Mouse (Mus musculus) limb, embryonic 10.5 days (tissue): ENCODE data around the gene D130040H23Rik. TPM values are rescaled to one million over a fixed set of nuclear protein-coding genes. Genes with fewer than 3 reads are reported as not detected.
"Not testable (repeated sequence)": the region's sequence is repeated elsewhere in the genome, so short reads cannot be mapped to it uniquely, and the experiment has no call there.

Experiments
- DNase-seq: peaks from one replicate; pipeline ENCODE4 v3.0.0-alpha.2; 2017; ENCODE audit warnings: low spot score
- H3K27ac ChIP-seq: fragments of 300-500 bp; sonication (generic); 2 replicates; pipeline ENCODE4 v1.5.1; 2016; ENCODE audit warnings: mild to moderate bottlenecking
- H3K27me3 ChIP-seq: fragments of 300-500 bp; sonication (generic); 2 replicates; pipeline ENCODE4 v1.6.1; 2016; ENCODE audit warnings: low read depth, mild to moderate bottlenecking; ENCODE audit not compliant: poor library complexity, severe bottlenecking
- H3K36me3 ChIP-seq: fragments of 300-500 bp; sonication (generic); 2 replicates; pipeline ENCODE4 v1.6.1; 2016; ENCODE audit warnings: mild to moderate bottlenecking, moderate library complexity
- H3K4me1 ChIP-seq: fragments of 300-500 bp; sonication (generic); 2 replicates; pipeline ENCODE4 v1.6.1; 2016
- H3K4me3 ChIP-seq: fragments of 300-500 bp; sonication (generic); 2 replicates; pipeline ENCODE4 v1.5.1; 2016; ENCODE audit warnings: mild to moderate bottlenecking, moderate library complexity
- H3K9me3 ChIP-seq: fragments of 300-500 bp; sonication (generic); replicated peaks from 2 replicates; pipeline ENCODE4 v1.6.1; 2016; ENCODE audit warnings: mild to moderate bottlenecking
- WGBS: fragments of 180-500 bp; shearing (Covaris S2); methylation state at CpG from one replicate; pipeline ENCODE4 v1.1.7; 2016; 5-methylcytosine and 5-hydroxymethylcytosine counted together
- polyA plus RNA-seq: library from polyadenylated mRNA; unstranded; fragments of >200 nt; fragmentation: Nextera tagmentation; extraction: Ambion mirVana; gene quantifications from 2 replicates; pipeline ENCODE4 v1.2.1, GENCODE M21; 2016

Gene D130040H23Rik
- 4.7 and 7.8 TPM in 2 replicates for polyA plus RNA-seq

- 9% methylated on average over 12 of the region's 12 CpGs for WGBS
- peak; percentile 75 for DNase-seq
- peaks cover 13% of the 10 kb centered on the region for H3K4me1 ChIP-seq
- no peaks in the 10 kb centered on the region for H3K27me3 ChIP-seq
- H3K4me3 ChIP-seq, result peak within 1 kb of the TSS; percentile 73
- H3K36me3 ChIP-seq, result peaks cover 14% of the 10 kb centered on the region
- no peaks in the 10 kb centered on the region for H3K9me3 ChIP-seq
- H3K27ac ChIP-seq, result peak within 1 kb of the TSS; percentile 89
These were observed at the start of gene D130040H23Rik for GRCm38 (mm10) chr8:69270386-69271202. Gene D130040H23Rik, plus strand, starts transcription at chr8:69271080.

- H3K27me3 ChIP-seq, result no peaks in the 10 kb centered on the region
- H3K36me3 ChIP-seq, result no peaks in the 10 kb centered on the region
- H3K4me1 ChIP-seq, result no peaks in the 10 kb centered on the region
- DNase-seq, result no peak
- H3K9me3 ChIP-seq, result no peaks in the 10 kb centered on the region
- WGBS, result 84% methylated on average over 2 of the region's 2 CpGs
- H3K27ac ChIP-seq, result no peak overlapping the region
- H3K4me3 ChIP-seq, result no peak overlapping the region
These were observed 28.3 kb upstream of the D130040H23Rik start for GRCm38 (mm10) chr8:69242541-69242940.

DNA sequence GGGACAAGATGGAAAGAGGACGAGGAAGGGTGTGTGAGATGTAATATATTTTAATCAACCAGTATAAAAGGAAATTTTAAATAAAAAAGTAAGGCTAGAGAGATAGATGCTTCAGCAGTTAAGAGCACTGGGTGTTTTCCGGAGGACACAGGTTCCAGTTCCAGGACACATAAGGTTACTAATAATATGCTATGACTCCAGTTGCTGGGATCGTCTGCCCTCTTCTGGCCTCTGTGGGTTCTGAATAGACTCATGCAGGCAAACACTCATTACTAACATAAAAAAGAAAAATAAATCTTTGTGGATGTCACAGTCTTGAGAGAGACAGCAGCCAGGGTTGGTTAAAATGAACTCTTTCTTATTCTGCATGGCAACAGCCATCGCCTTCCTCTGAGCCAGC lies 2.4 kb upstream of the D130040H23Rik start:
- no peak for DNase-seq

DNA sequence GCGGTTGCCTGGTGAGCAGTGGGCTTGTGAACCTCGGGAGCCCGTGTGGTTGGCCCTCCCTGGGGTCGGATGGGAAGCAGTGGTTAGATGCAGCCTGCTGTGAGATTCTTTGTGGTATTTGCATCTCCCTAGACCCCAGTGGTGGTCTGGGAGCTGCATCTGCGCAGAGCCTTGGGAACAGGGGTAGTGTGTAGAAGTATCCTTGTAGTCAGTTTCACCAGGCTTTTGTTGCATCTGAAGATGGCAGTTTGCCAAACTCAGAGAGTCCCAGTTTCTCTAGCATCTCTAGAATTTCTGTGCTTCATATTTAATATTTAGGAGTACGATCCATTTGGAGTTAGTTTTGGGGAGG lies 299 bp downstream of the D130040H23Rik start:
- peaks cover 13% of the 10 kb centered on the region for H3K4me1 ChIP-seq
- H3K36me3 ChIP-seq, result peaks cover 14% of the 10 kb centered on the region
- H3K4me3 ChIP-seq, result peak overlapping the region; percentile 73
- 16% methylated on average over 6 of the region's 6 CpGs for WGBS
- H3K27ac ChIP-seq, result peak overlapping the region; percentile 89
- no peaks in the 10 kb centered on the region for H3K9me3 ChIP-seq
- no peaks in the 10 kb centered on the region for H3K27me3 ChIP-seq
- DNase-seq, result no peak

More for the DNA sequence above, 2.4 kb upstream of the D130040H23Rik start:
- Histone ChIP-seq H3K4me1 (peaks cover 13% of the 10 kb centered on the region), H3K4me3 (no peak overlapping the region), H3K36me3 (no peaks in the 10 kb centered on the region), H3K9me3 (no peaks in the 10 kb centered on the region), H3K27me3 (no peaks in the 10 kb centered on the region), H3K27ac (no peak overlapping the region)
- WGBS, result 73% methylated on average over 4 of the region's 4 CpGs

DNA sequence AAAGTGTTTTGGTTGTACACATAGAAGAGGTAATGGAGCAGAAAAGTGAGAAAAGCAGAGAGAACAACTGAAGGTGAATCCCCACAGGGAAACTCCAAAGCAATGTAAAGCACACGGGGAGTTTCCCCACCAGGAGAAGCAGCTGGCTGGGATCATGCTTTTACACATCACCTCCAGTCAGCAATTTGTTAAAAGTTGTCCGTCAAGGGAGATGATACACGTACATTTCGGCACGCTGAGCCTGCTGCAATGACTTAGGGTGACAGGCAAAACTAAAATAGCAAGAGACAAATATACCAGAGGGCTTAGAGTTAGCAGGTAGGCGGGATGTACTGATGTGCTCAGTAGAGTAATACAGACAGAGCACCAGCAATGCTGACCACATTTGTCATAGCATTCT lies 1.6 kb downstream of the D130040H23Rik start:
- H3K36me3 ChIP-seq, result peaks cover 21% of the 10 kb centered on the region
- no peak overlapping the region for H3K27ac ChIP-seq
- no peak for DNase-seq
- H3K4me3 ChIP-seq, result no peak overlapping the region
- no peaks in the 10 kb centered on the region for H3K9me3 ChIP-seq
- no peaks in the 10 kb centered on the region for H3K27me3 ChIP-seq
- peaks cover 13% of the 10 kb centered on the region for H3K4me1 ChIP-seq
- WGBS, result 92% methylated on average over 6 of the region's 6 CpGs

GRCm38 (mm10) chr8:69324771-69325170 lies 53.9 kb downstream of the D130040H23Rik start:
- WGBS, result 90% methylated on average over 2 of the region's 2 CpGs
- H3K27me3 ChIP-seq, result no peaks in the 10 kb centered on the region
- H3K9me3 ChIP-seq, result no peaks in the 10 kb centered on the region
- no peak for DNase-seq
- no peaks in the 10 kb centered on the region for H3K4me1 ChIP-seq
- H3K36me3 ChIP-seq, result no peaks in the 10 kb centered on the region
- H3K27ac ChIP-seq, result no peak overlapping the region
- no peak overlapping the region for H3K4me3 ChIP-seq

DNA sequence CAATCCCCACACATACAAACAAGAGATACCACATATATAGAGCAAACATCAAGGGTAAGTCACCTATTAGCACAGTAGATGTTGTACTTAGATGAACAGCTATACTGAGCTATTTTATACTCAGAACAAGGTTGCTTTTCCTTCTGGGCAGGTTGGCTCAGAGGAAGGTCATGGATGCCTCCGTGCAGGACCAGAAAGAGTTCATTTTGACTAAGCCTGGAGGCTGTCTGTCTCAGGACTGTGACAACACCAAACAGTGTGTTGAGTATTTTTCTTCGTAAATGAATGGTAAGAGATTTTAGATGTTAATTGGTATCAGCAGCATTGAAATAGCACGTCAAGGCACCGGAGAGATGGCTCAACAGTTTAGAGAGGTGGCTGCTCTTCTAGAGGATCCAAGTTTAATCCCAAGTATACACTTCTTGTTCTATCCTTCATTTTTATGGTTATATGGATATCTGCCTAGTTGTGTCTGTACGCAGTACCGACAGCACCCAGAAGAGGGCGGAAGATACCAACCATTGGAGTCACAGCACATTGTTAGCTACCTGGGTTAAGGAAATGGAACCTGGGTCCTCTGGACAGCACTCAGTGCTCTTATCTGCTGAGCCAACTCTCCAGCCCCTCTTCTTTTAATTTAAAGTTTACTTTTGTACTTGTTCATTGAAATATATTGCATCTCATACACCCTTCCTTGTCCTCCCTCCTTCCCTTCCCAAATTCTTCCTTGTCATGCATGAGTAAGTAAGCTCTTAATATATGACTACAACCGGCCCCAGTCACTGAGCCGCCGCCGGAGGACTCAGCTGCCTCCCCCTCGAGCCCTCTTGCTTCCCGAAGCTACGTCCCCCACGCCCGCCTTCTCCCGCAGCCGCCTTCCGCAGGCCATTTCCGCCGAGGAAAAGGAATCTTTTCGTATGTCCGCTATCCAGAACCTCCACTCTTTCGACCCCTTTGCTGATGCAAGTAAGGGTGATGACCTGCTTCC lies 57.7 kb downstream of the D130040H23Rik start:
- Histone ChIP-seq H3K4me1 (no peaks in the 10 kb centered on the region), H3K9me3 (no peaks in the 10 kb centered on the region), H3K27me3 (no peaks in the 10 kb centered on the region), H3K36me3 (no peaks in the 10 kb centered on the region), H3K4me3 (peak overlapping the region; percentile 44), H3K27ac (no peak overlapping the region)
- DNase-seq, result peak; percentile 90
- WGBS, result 16% methylated on average over 24 of the region's 24 CpGs

GRCm38 (mm10) chr8:69329289-69329688 lies 58.4 kb downstream of the D130040H23Rik start:
- H3K27ac ChIP-seq, DNase-seq, H3K36me3 ChIP-seq, H3K27me3 ChIP-seq, H3K9me3 ChIP-seq, H3K4me1 ChIP-seq: not testable (repeated sequence)
- 65% methylated on average over 6 of the region's 6 CpGs for WGBS
- H3K4me3 ChIP-seq, result peak overlapping the region; percentile 44

Other genes starting within 250 kb of the D130040H23Rik start
- 21.9 and 22.7 TPM in 2 replicates for gene Zfp930, start 62.0 kb upstream of the D130040H23Rik start, polyA plus RNA-seq
- not detected in 2 replicates for gene Gm9495, start 182.5 kb downstream of the D130040H23Rik start, polyA plus RNA-seq